Mouse (Mus musculus) limb, embryonic 13.5 days (tissue): ENCODE measurements around the gene Ckap2l. TPM values are rescaled to one million over a fixed set of nuclear protein-coding genes. Genes with fewer than 3 reads are reported as not detected.

Experiments used
- ATAC-seq: fragments of 200-750 bp; cut with Nextera tagmentation; 2 replicates; pipeline ENCODE4 v1.8.0; 2017; ENCODE audit warnings: low read depth, moderate number of reproducible peaks, moderate TSS enrichment; ENCODE audit not compliant: low FRiP score
- H3K27ac ChIP-seq: fragments of 300-500 bp; sonication (generic); 2 replicates; pipeline ENCODE4 v1.5.1; 2015; ENCODE audit warnings: inconsistent platforms, mild to moderate bottlenecking, moderate library complexity
- H3K27me3 ChIP-seq: fragments of 300-500 bp; sonication (generic); 2 replicates; pipeline ENCODE4 v1.6.1; 2015; ENCODE audit warnings: mild to moderate bottlenecking, inconsistent platforms
- H3K36me3 ChIP-seq: fragments of 300-500 bp; sonication (generic); 2 replicates; pipeline ENCODE4 v1.6.1; 2015; ENCODE audit warnings: inconsistent platforms, mild to moderate bottlenecking, moderate library complexity
- H3K4me1 ChIP-seq: fragments of 300-500 bp; sonication (generic); 2 replicates; pipeline ENCODE4 v1.6.1; 2015; ENCODE audit warnings: inconsistent platforms
- H3K4me2 ChIP-seq: fragments of 300-500 bp; sonication (generic); replicated peaks from 2 replicates; pipeline ENCODE4 v1.6.1; 2015; ENCODE audit warnings: inconsistent platforms, mild to moderate bottlenecking, moderate library complexity
- H3K4me3 ChIP-seq: fragments of 300-500 bp; sonication (generic); 2 replicates; pipeline ENCODE4 v1.5.1; 2015; ENCODE audit warnings: moderate library complexity, mild to moderate bottlenecking, inconsistent platforms
- H3K9ac ChIP-seq: fragments of 300-500 bp; sonication (generic); 2 replicates; pipeline ENCODE4 v1.6.1; 2015; ENCODE audit warnings: mild to moderate bottlenecking, inconsistent platforms
- H3K9me3 ChIP-seq: fragments of 300-500 bp; sonication (generic); 2 replicates; pipeline ENCODE4 v1.6.1; 2016; ENCODE audit warnings: inconsistent platforms
- WGBS: fragments of 180-500 bp; shearing (Covaris S2); methylation state at CpG from one replicate; pipeline ENCODE4 v1.1.7; 2015; 5-methylcytosine and 5-hydroxymethylcytosine counted together
- polyA plus RNA-seq: library from polyadenylated mRNA; unstranded; fragments of >200 nt; fragmentation: Nextera tagmentation; extraction: Ambion mirVana; gene quantifications from 2 replicates; pipeline ENCODE4 v1.2.1, GENCODE M21; 2015

Gene Ckap2l
- polyA plus RNA-seq, 1 experiment from 2014 or later = 45.2 TPM

GRCm38 (mm10) chr2:129309836-129310235 lies 12.8 kb upstream of the Ckap2l start, which contains the start of gene Il1a:
Gene Il1a (minus strand): TSS chr2:129309972.
- no peak within 1 kb of the TSS for H3K4me3 ChIP-seq
- H3K27ac ChIP-seq = no peak within 1 kb of the TSS
- no peaks in the 10 kb centered on the region for H3K9me3 ChIP-seq
- no peak within 1 kb of the TSS for H3K9ac ChIP-seq
- no peaks in the 10 kb centered on the region for H3K4me1 ChIP-seq
- H3K36me3 ChIP-seq = no peaks in the 10 kb centered on the region
- no peak for ATAC-seq
- no peaks in the 10 kb centered on the region for H3K27me3 ChIP-seq
- 84% methylated on average over 7 of the region's 7 CpGs for WGBS
- H3K4me2 ChIP-seq = no peak within 1 kb of the TSS

- Histone ChIP-seq H3K4me1 (no peaks in the 10 kb centered on the region), H3K27ac (no peak overlapping the region), H3K27me3 (0 out of 2 replicates have a peak, but pooled peaks cover 3% of the 10 kb centered on the region), H3K36me3 (no peaks in the 10 kb centered on the region), H3K9ac (no peak overlapping the region), H3K4me3 (no peak overlapping the region), H3K9me3 (no peaks in the 10 kb centered on the region), H3K4me2 (no peak overlapping the region)
- ATAC-seq = no peak
- 81% methylated on average over 4 of the region's 4 CpGs for WGBS
Measured at GRCm38 (mm10) chr2:129306020-129306419, 9.0 kb upstream of the Ckap2l start.

- peaks cover 5% of the 10 kb centered on the region; the same call in 1 of the 2 replicates for H3K36me3 ChIP-seq
- ATAC-seq = peak; percentile 48
- 0 out of 2 replicates have a peak, but pooled peaks cover 5% of the 10 kb centered on the region for H3K27me3 ChIP-seq
- H3K9ac ChIP-seq = peak overlapping the region; percentile 72
- no peaks in the 10 kb centered on the region for H3K9me3 ChIP-seq
- 3% methylated on average over 10 of the region's 10 CpGs for WGBS
- H3K4me3 ChIP-seq = peak overlapping the region; percentile 86
- H3K27ac ChIP-seq = peak overlapping the region; percentile 76
- H3K4me1 ChIP-seq = peaks cover 17% of the 10 kb centered on the region
- peak overlapping the region; percentile 93 for H3K4me2 ChIP-seq
Measured at GRCm38 (mm10) chr2:129297589-129297982, 574 bp upstream of the Ckap2l start.

- Histone ChIP-seq H3K36me3 (peaks cover 9% of the 10 kb centered on the region), H3K9me3 (no peaks in the 10 kb centered on the region), H3K4me2 (peak overlapping the region; percentile 82), H3K9ac (peak overlapping the region; percentile 84), H3K27ac (no peak overlapping the region), H3K4me1 (peaks cover 17% of the 10 kb centered on the region), H3K27me3 (0 out of 2 replicates have a peak, but pooled peaks cover 3% of the 10 kb centered on the region), H3K4me3 (peak overlapping the region; percentile 86)
- 76% methylated on average over 5 of the region's 5 CpGs for WGBS
- ATAC-seq = no peak
Measured at GRCm38 (mm10) chr2:129296086-129296485, 926 bp downstream of the Ckap2l start.

GRCm38 (mm10) chr2:129295075-129295474 lies 1.9 kb downstream of the Ckap2l start:
- no peak overlapping the region for H3K4me3 ChIP-seq
- H3K27ac ChIP-seq = no peak overlapping the region
- no peak for ATAC-seq
- H3K36me3 ChIP-seq = peaks cover 11% of the 10 kb centered on the region
- WGBS = 94% methylated on average over 5 of the region's 5 CpGs
- no peaks in the 10 kb centered on the region for H3K9me3 ChIP-seq
- no peak overlapping the region; the same call in 1 of the 2 replicates for H3K4me2 ChIP-seq
- H3K27me3 ChIP-seq = no peaks in the 10 kb centered on the region
- no peak overlapping the region for H3K9ac ChIP-seq
- peaks cover 17% of the 10 kb centered on the region for H3K4me1 ChIP-seq

- Histone ChIP-seq H3K36me3 (peaks cover 75% of the 10 kb centered on the region), H3K4me1 (no peaks in the 10 kb centered on the region), H3K9ac (no peak overlapping the region), H3K27ac (no peak overlapping the region), H3K4me2 (no peak overlapping the region), H3K4me3 (no peak overlapping the region), H3K27me3 (no peaks in the 10 kb centered on the region), H3K9me3 (no peaks in the 10 kb centered on the region)
- ATAC-seq = no peak
- 97% methylated on average over 5 of the region's 5 CpGs for WGBS
Measured at GRCm38 (mm10) chr2:129273823-129274222, 23.2 kb downstream of the Ckap2l start.

- H3K9ac ChIP-seq = no peak overlapping the region
- no peak overlapping the region for H3K4me3 ChIP-seq
- H3K9me3 ChIP-seq = 0 out of 2 replicates have a peak, but pooled peaks cover 7% of the 10 kb centered on the region
- no peak overlapping the region for H3K4me2 ChIP-seq
- 89% methylated on average over 9 of the region's 9 CpGs for WGBS
- peaks cover 89% of the 10 kb centered on the region for H3K36me3 ChIP-seq
- no peaks in the 10 kb centered on the region for H3K4me1 ChIP-seq
- no peak for ATAC-seq
- H3K27me3 ChIP-seq = no peaks in the 10 kb centered on the region
- H3K27ac ChIP-seq = no peak overlapping the region
Measured at GRCm38 (mm10) chr2:129270621-129271020, 26.4 kb downstream of the Ckap2l start.

- 91% methylated on average over 5 of the region's 5 CpGs for WGBS
- H3K36me3 ChIP-seq = peaks cover 84% of the 10 kb centered on the region
Measured at GRCm38 (mm10) chr2:129269986-129270385, 27.0 kb downstream of the Ckap2l start.

GRCm38 (mm10) chr2:129269161-129269643 lies 27.8 kb downstream of the Ckap2l start:
- peaks cover 78% of the 10 kb centered on the region for H3K36me3 ChIP-seq
- H3K4me2 ChIP-seq = no peak overlapping the region
- no peak overlapping the region for H3K4me3 ChIP-seq
- 0 out of 2 replicates have a peak, but pooled peaks cover 7% of the 10 kb centered on the region for H3K9me3 ChIP-seq
- no peaks in the 10 kb centered on the region for H3K4me1 ChIP-seq
- no peaks in the 10 kb centered on the region for H3K27me3 ChIP-seq
- 94% methylated on average over 12 of the region's 12 CpGs for WGBS
- ATAC-seq = no peak
- H3K27ac ChIP-seq = no peak overlapping the region
- H3K9ac ChIP-seq = no peak overlapping the region

More at GRCm38 (mm10) chr2:129269986-129270385, 27.0 kb downstream of the Ckap2l start:
- Histone ChIP-seq H3K4me2 (no peak overlapping the region), H3K9me3 (0 out of 2 replicates have a peak, but pooled peaks cover 7% of the 10 kb centered on the region), H3K27me3 (no peaks in the 10 kb centered on the region), H3K9ac (no peak overlapping the region), H3K27ac (no peak overlapping the region), H3K4me1 (no peaks in the 10 kb centered on the region), H3K4me3 (no peak overlapping the region)
- ATAC-seq = no peak

- Histone ChIP-seq H3K4me1 (no peaks in the 10 kb centered on the region), H3K27me3 (no peaks in the 10 kb centered on the region), H3K9me3 (0 out of 2 replicates have a peak, but pooled peaks cover 7% of the 10 kb centered on the region), H3K9ac (no peak overlapping the region), H3K4me3 (no peak overlapping the region), H3K4me2 (no peak overlapping the region), H3K27ac (no peak overlapping the region), H3K36me3 (peaks cover 63% of the 10 kb centered on the region)
- 91% methylated on average over 5 of the region's 5 CpGs for WGBS
- ATAC-seq = no peak
Measured at GRCm38 (mm10) chr2:129267738-129268137, 29.3 kb downstream of the Ckap2l start.

GRCm38 (mm10) chr2:129265316-129265715 lies 31.7 kb downstream of the Ckap2l start:
- H3K9me3 ChIP-seq = 0 out of 2 replicates have a peak, but pooled peaks cover 7% of the 10 kb centered on the region
- H3K27ac ChIP-seq = no peak overlapping the region
- H3K4me2 ChIP-seq = no peak overlapping the region
- H3K27me3 ChIP-seq = no peaks in the 10 kb centered on the region
- ATAC-seq = no peak
- peaks cover 43% of the 10 kb centered on the region for H3K36me3 ChIP-seq
- H3K4me1 ChIP-seq = no peaks in the 10 kb centered on the region
- H3K9ac ChIP-seq = no peak overlapping the region
- H3K4me3 ChIP-seq = no peak overlapping the region
- WGBS = 93% methylated on average over 7 of the region's 7 CpGs

- Histone ChIP-seq H3K9ac (no peak overlapping the region), H3K27me3 (no peaks in the 10 kb centered on the region), H3K27ac (no peak overlapping the region), H3K4me1 (no peaks in the 10 kb centered on the region; the same call in 1 of the 2 replicates), H3K4me3 (no peak overlapping the region), H3K4me2 (no peak overlapping the region), H3K9me3 (0 out of 2 replicates have a peak, but pooled peaks cover 7% of the 10 kb centered on the region), H3K36me3 (peaks cover 21% of the 10 kb centered on the region)
- 75% methylated on average over 5 of the region's 5 CpGs for WGBS
- no peak for ATAC-seq
Measured at GRCm38 (mm10) chr2:129263073-129263472, 33.9 kb downstream of the Ckap2l start.
